Mouse (Mus musculus) spleen, adult 2 months (tissue): Measurements from ENCODE around the gene Mgea5. TPM values are rescaled to one million over a fixed set of nuclear protein-coding genes. Genes with fewer than 3 reads are reported as not detected.

ENCODE experiments used
- DNase-seq, 2 experiments: peaks; one replicate each; pipeline versions ENCODE4 v3.0.0 to v3.0.0-alpha.2; 2012 to 2021; ENCODE audit warnings: low spot score in 2 of 2, low read depth in 1 of 2
- H3K27ac ChIP-seq: fragments of 200-500 bp; 2 replicates; pipeline ENCODE4 v1.5.1; 2012; ENCODE audit warnings: low read length, inconsistent platforms; ENCODE audit not compliant: insufficient read depth
- H3K27me3 ChIP-seq: fragments of 200-500 bp; 2 replicates; pipeline ENCODE4 v1.6.1; 2012; ENCODE audit warnings: mild to moderate bottlenecking, moderate library complexity, low read length, inconsistent platforms; ENCODE audit not compliant: control insufficient read depth, insufficient read depth
- H3K36me3 ChIP-seq: fragments of 200-500 bp; 2 replicates; pipeline ENCODE4 v1.6.1; 2012; ENCODE audit warnings: mild to moderate bottlenecking, low read length, inconsistent platforms; ENCODE audit not compliant: control insufficient read depth, insufficient read depth
- H3K4me1 ChIP-seq: fragments of 200-500 bp; 2 replicates; pipeline ENCODE4 v1.6.1; 2011; ENCODE audit warnings: inconsistent platforms; ENCODE audit not compliant: control insufficient read depth, insufficient read depth, insufficient read length
- H3K4me3 ChIP-seq: fragments of 200-500 bp; 2 replicates; pipeline ENCODE4 v1.5.1; 2011; ENCODE audit warnings: mild to moderate bottlenecking, inconsistent platforms; ENCODE audit not compliant: insufficient read depth, insufficient read length; ENCODE audit errors: extremely low read depth
- CTCF ChIP-seq: fragments of 200-500 bp; IDR thresholded peaks from 2 replicates; pipeline ENCODE4 v1.5.1; 2011; ENCODE audit warnings: mild to moderate bottlenecking, inconsistent platforms; ENCODE audit not compliant: insufficient read depth, insufficient read length, insufficient replicate concordance; ENCODE audit errors: extremely low read depth
- POLR2A ChIP-seq: fragments of 200-500 bp; IDR thresholded peaks from 2 replicates; pipeline ENCODE4 v1.6.1; 2011; ENCODE audit warnings: low read depth, low read length, inconsistent platforms
- WGBS: fragments of 180-500 bp; shearing (Covaris S2); methylation state at CpG from one replicate; pipeline ENCODE4 v1.1.7; 2018; 5-methylcytosine and 5-hydroxymethylcytosine counted together
- polyA plus RNA-seq: library from polyadenylated mRNA; depleted of rRNA; stranded (reverse); fragments of >200 nt; gene quantifications from 2 replicates; pipeline ENCODE4 v1.2.3, GENCODE M21; 2012

Gene Mgea5
- polyA plus RNA-seq, 1 experiment, result 21.1 TPM

- 60% methylated on average over 15 of the region's 15 CpGs for WGBS
- H3K4me3 ChIP-seq, result no peak overlapping the region
These were observed 12.5 kb upstream of the Mgea5 start for GRCm38 (mm10) chr19:45796061-45796556.

GRCm38 (mm10) chr19:45795406-45795944 lies 11.8 kb upstream of the Mgea5 start:
- peaks cover 10% of the 10 kb centered on the region for H3K4me1 ChIP-seq
- WGBS, result 61% methylated on average over 15 of the region's 15 CpGs
- DNase-seq, result no peak
- no peak for TF ChIP-seq POLR2A
- TF ChIP-seq CTCF, result no peak
- H3K27ac ChIP-seq, result no peak overlapping the region
- H3K27me3 ChIP-seq, result no peaks in the 10 kb centered on the region
- no peak overlapping the region for H3K4me3 ChIP-seq
- no peaks in the 10 kb centered on the region for H3K36me3 ChIP-seq

More at GRCm38 (mm10) chr19:45796061-45796556, 12.5 kb upstream of the Mgea5 start:
- Histone ChIP-seq H3K27me3 (no peaks in the 10 kb centered on the region), H3K27ac (0 out of 2 replicates have a peak overlapping the region, but pooled peaks have one; percentile 34), H3K4me1 (peaks cover 7% of the 10 kb centered on the region), H3K36me3 (no peaks in the 10 kb centered on the region)
- DNase-seq, result peak; percentile 30 to 56
- TF ChIP-seq POLR2A, result no peak
- no peak for TF ChIP-seq CTCF

- H3K27me3 ChIP-seq, result no peaks in the 10 kb centered on the region
- DNase-seq, result no peak
- WGBS, result 82% methylated on average over 6 of the region's 6 CpGs
- no peak overlapping the region for H3K4me3 ChIP-seq
- no peak overlapping the region for H3K27ac ChIP-seq
- peaks cover 13% of the 10 kb centered on the region for H3K4me1 ChIP-seq
- no peaks in the 10 kb centered on the region for H3K36me3 ChIP-seq
- TF ChIP-seq CTCF (no peak), POLR2A (no peak)
These were observed 11.1 kb upstream of the Mgea5 start for GRCm38 (mm10) chr19:45794718-45795117.

GRCm38 (mm10) chr19:45792404-45792803 lies 8.8 kb upstream of the Mgea5 start:
- Histone ChIP-seq H3K27ac (no peak overlapping the region), H3K27me3 (no peaks in the 10 kb centered on the region), H3K4me3 (no peak overlapping the region), H3K4me1 (peaks cover 13% of the 10 kb centered on the region), H3K36me3 (no peaks in the 10 kb centered on the region)
- DNase-seq, result no peak
- TF ChIP-seq POLR2A, result no peak
- no peak for TF ChIP-seq CTCF
- WGBS, result 92% methylated on average over 6 of the region's 6 CpGs

- TF ChIP-seq CTCF (no peak), POLR2A (no peak)
- H3K36me3 ChIP-seq, result no peaks in the 10 kb centered on the region
- peak overlapping the region; percentile 33; the same call in 1 of the 2 replicates for H3K27ac ChIP-seq
- no peak overlapping the region for H3K4me3 ChIP-seq
- no peaks in the 10 kb centered on the region for H3K27me3 ChIP-seq
- H3K4me1 ChIP-seq, result peaks cover 6% of the 10 kb centered on the region; the same call in 1 of the 2 replicates
- DNase-seq, result peak; percentile 47 to 48
- WGBS, result 44% methylated on average over 13 of the region's 13 CpGs
These were observed 6.5 kb upstream of the Mgea5 start for GRCm38 (mm10) chr19:45789888-45790874.

GRCm38 (mm10) chr19:45789365-45789764 lies 5.7 kb upstream of the Mgea5 start:
- H3K27ac ChIP-seq, result no peak overlapping the region
- H3K36me3 ChIP-seq, result no peaks in the 10 kb centered on the region
- TF ChIP-seq POLR2A (no peak), CTCF (no peak)
- H3K4me3 ChIP-seq, result no peak overlapping the region
- 82% methylated on average over 7 of the region's 7 CpGs for WGBS
- peaks cover 6% of the 10 kb centered on the region; the same call in 1 of the 2 replicates for H3K4me1 ChIP-seq
- DNase-seq, result no peak
- no peaks in the 10 kb centered on the region for H3K27me3 ChIP-seq
